Mouse (Mus musculus) limb, embryonic 14.5 days (tissue): ENCODE measurements around the gene Msrb2. TPM values are rescaled to one million over a fixed set of nuclear protein-coding genes. Genes with fewer than 3 reads are reported as not detected.

Source experiments
- ATAC-seq: fragments of 200-750 bp; cut with Nextera tagmentation; 2 replicates; pipeline ENCODE4 v1.8.0; 2017; ENCODE audit warnings: low read depth, moderate number of reproducible peaks, moderate TSS enrichment; ENCODE audit not compliant: low FRiP score
- DNase-seq: peaks from one replicate; pipeline ENCODE4 v3.0.0-alpha.2; 2015; ENCODE audit warnings: low spot score
- H3K27ac ChIP-seq: fragments of 300-500 bp; sonication (generic); replicated peaks from 2 replicates; pipeline ENCODE4 v1.5.1; 2014; ENCODE audit warnings: low read depth, mild to moderate bottlenecking, low read length, moderate library complexity, mixed read lengths
- H3K27me3 ChIP-seq: fragments of 300-500 bp; sonication (generic); 2 replicates; pipeline ENCODE4 v1.6.1; 2014; ENCODE audit warnings: low read length, mixed read lengths; ENCODE audit not compliant: control insufficient read depth, insufficient read depth
- H3K36me3 ChIP-seq: fragments of 300-500 bp; sonication (generic); 2 replicates; pipeline ENCODE4 v1.6.1; 2014; ENCODE audit warnings: mild to moderate bottlenecking, low read length, moderate library complexity, mixed read lengths; ENCODE audit not compliant: control insufficient read depth, insufficient read depth
- H3K4me1 ChIP-seq: fragments of 300-500 bp; sonication (generic); 2 replicates; pipeline ENCODE4 v1.6.1; 2014; ENCODE audit warnings: antibody characterized with exemption, low read length, mixed read lengths; ENCODE audit not compliant: control insufficient read depth, insufficient read depth
- H3K4me2 ChIP-seq: fragments of 300-500 bp; sonication (generic); replicated peaks from 2 replicates; pipeline ENCODE4 v1.6.1; 2014; ENCODE audit warnings: low read depth, mild to moderate bottlenecking, low read length, moderate library complexity; ENCODE audit not compliant: severe bottlenecking
- H3K4me3 ChIP-seq: fragments of 300-500 bp; sonication (generic); replicated peaks from 2 replicates; pipeline ENCODE4 v1.5.1; 2014; ENCODE audit warnings: low read length
- H3K9ac ChIP-seq: fragments of 300-500 bp; sonication (generic); 2 replicates; pipeline ENCODE4 v1.6.1; 2014; ENCODE audit warnings: mild to moderate bottlenecking, low read depth, low read length, moderate library complexity; ENCODE audit not compliant: severe bottlenecking
- H3K9me3 ChIP-seq: fragments of 300-500 bp; sonication (generic); 2 replicates; pipeline ENCODE4 v1.6.1; 2016; ENCODE audit warnings: low read length; ENCODE audit not compliant: control insufficient read depth
- POLR2A ChIP-seq: fragments of 200-500 bp; IDR thresholded peaks from 2 replicates; pipeline ENCODE4 v1.8.0; 2012; ENCODE audit warnings: inconsistent platforms, mild to moderate bottlenecking, moderate library complexity, borderline replicate concordance; ENCODE audit not compliant: insufficient read depth, insufficient read length; ENCODE audit errors: extremely low read depth
- WGBS: fragments of 180-500 bp; shearing (Covaris S2); extraction: QIAGEN DNeasy Blood & Tissue Kit; methylation state at CpG from one replicate; pipeline ENCODE4 v1.1.7; 2014; 5-methylcytosine and 5-hydroxymethylcytosine counted together
- polyA plus RNA-seq, 2 experiments: library from polyadenylated mRNA; depleted of rRNA in 1 of 2; stranded (reverse) in 1 of 2; unstranded in 1 of 2; fragments of >200 nt; fragmentation: Nextera tagmentation in 1 of 2; extraction: Ambion mirVana in 1 of 2; gene quantifications; 2 replicates each; pipeline versions ENCODE4 v1.2.1 to v1.2.3; 2012 to 2014

Msrb2 gene
- polyA plus RNA-seq, 2 experiments, result 23.7 to 25.1 TPM

DNA sequence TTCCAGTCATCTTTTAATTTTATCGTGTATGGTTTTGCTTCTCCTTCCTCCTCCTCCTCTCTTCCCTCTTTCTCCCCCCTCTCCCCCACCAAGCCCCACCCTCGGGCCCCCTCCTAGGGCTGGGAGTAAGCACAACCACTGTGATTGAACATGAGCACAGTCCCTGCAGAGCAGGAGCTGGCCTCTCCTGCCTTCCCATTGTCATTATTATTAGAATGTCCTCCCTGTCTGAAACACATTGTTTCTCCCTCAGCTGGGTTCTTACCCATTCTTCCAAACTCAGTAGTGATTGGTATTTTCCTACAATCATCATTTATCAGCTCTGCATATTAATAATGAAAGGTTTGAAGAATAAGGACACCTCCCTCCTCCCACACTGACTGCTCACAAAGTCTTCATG, 9.7 kb downstream of the Msrb2 start:
- ATAC-seq, result no peak
- H3K36me3 ChIP-seq, result 0 out of 2 replicates have a peak, but pooled peaks cover 3% of the 10 kb centered on the region
- H3K9ac ChIP-seq, result no peak overlapping the region
- no peak overlapping the region for H3K4me2 ChIP-seq
- H3K4me1 ChIP-seq, result no peaks in the 10 kb centered on the region
- no peaks in the 10 kb centered on the region for H3K27me3 ChIP-seq
- H3K27ac ChIP-seq, result no peak overlapping the region
- DNase-seq, result no peak
- H3K9me3 ChIP-seq, result no peaks in the 10 kb centered on the region
- H3K4me3 ChIP-seq, result no peak overlapping the region
- TF ChIP-seq POLR2A, result no peak
- WGBS, result 42% methylated on average over 2 of the region's 2 CpGs

DNA sequence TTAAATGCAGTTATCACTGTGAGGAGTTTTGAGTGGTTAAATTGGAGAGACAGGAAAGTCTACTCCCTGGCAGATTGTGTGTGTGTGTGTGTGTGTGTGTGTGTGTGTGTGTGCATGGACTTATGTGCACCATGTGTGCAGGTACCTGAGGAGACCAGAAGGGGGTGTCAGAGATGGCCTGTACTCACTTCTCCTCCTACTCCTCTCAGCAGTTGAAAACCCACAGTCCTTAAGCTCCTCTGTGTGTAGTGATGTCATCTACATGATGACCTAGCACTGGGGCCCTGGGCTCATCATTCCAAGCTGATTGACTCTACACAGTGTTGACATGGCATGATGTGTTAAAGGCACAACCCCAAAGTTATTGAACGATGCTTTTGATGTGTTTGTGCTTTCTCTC, 11.0 kb downstream of the Msrb2 start:
- 67% methylated on average over 1 of the region's 1 CpGs for WGBS
- H3K4me1 ChIP-seq, result no peaks in the 10 kb centered on the region
- no peak for ATAC-seq
- no peak for TF ChIP-seq POLR2A
- H3K4me3 ChIP-seq, result no peak overlapping the region
- no peaks in the 10 kb centered on the region for H3K27me3 ChIP-seq
- no peak overlapping the region for H3K4me2 ChIP-seq
- 0 out of 2 replicates have a peak, but pooled peaks cover 3% of the 10 kb centered on the region for H3K36me3 ChIP-seq
- H3K9ac ChIP-seq, result no peak overlapping the region
- DNase-seq, result no peak
- H3K9me3 ChIP-seq, result no peaks in the 10 kb centered on the region
- H3K27ac ChIP-seq, result no peak overlapping the region

DNA sequence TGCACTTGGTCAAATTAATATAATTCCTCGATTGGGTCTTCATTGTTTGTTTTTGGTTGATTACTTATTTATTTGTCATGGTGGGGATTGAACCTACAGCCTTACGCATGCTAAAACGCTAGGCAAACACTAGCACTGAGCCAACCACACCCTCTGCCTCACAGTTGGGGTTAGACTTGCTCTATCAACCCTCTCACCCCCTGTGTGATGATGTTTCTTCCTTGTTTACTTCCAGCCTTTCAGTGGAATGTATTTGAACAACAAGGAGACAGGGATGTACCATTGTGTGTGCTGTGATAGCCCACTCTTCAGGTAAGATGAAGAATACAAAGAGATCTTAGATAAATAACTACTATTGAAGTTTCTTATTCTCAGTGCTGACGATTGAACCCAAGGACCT, 11.8 kb downstream of the Msrb2 start:
- ATAC-seq, result no peak
- Histone ChIP-seq H3K4me2 (no peak overlapping the region), H3K36me3 (0 out of 2 replicates have a peak, but pooled peaks cover 3% of the 10 kb centered on the region), H3K27me3 (no peaks in the 10 kb centered on the region), H3K9me3 (no peaks in the 10 kb centered on the region), H3K4me1 (no peaks in the 10 kb centered on the region), H3K27ac (no peak overlapping the region), H3K4me3 (no peak overlapping the region), H3K9ac (no peak overlapping the region)
- DNase-seq, result no peak
- WGBS, result 62% methylated on average over 4 of the region's 4 CpGs
- no peak for TF ChIP-seq POLR2A

DNA sequence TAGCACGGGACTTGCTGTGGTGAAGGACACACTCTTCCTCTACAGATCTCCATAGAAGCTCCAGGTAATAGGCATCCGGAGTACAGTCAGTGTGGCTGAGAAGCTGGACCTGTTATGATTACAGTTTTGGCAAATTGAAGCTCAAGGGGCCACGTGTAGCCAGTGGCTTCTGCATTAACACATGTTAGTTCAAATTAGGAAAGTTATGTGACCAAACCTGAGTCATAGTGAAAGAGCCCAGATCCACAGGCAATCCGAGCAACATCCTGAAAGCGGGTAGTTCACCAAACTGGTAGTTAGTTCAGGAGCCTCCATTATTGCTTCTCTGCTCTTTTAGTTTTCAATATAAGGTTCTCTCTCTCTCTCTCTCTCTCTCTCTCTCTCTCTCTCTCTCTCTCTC, 14.5 kb downstream of the Msrb2 start:
- Histone ChIP-seq H3K9ac (no peak overlapping the region), H3K4me2 (no peak overlapping the region), H3K27me3 (no peaks in the 10 kb centered on the region), H3K9me3 (no peaks in the 10 kb centered on the region), H3K4me3 (no peak overlapping the region), H3K36me3 (no peaks in the 10 kb centered on the region), H3K4me1 (no peaks in the 10 kb centered on the region), H3K27ac (no peak overlapping the region)
- ATAC-seq (no peak), DNase-seq (no peak)
- 85% methylated on average over 5 of the region's 5 CpGs for WGBS
- TF ChIP-seq POLR2A, result no peak

DNA sequence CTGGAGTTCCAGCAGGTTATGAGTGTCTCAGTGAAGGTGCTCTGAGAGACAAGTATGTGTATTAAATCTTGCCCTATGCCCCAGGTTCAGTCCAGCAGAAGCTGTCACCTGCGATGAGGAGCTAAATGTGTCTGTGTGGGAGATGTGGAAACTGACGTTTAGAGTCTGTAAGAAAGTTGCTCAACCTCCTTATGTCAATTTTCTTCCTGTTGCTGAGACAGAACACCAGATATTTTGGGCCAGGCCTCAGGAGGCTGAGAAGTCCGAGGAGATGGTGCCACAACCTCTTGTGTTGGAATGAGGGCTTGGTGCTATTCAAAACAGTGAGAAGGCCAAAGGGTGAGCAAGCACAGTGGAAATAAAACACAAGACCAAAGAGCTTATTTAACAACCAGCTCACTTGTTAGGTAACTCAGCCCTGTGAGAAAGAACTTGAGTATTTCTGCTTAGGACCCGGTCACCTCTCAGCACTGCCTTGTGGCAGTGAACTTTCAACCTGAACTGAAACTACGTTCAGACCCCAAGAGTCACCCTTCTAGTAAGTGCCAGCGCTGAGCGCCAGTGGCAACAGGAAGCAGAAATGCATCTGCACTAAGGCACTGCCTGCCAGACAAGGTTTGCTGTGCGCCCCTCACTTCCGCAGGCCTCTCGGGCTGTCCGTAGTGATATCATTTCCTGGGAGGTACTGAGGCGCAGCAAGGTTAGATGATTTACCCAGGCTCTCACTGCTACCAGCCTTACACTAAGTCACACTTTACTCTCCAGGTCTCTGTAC, 17.3 kb downstream of the Msrb2 start:
- Histone ChIP-seq H3K27ac (no peak overlapping the region), H3K36me3 (no peaks in the 10 kb centered on the region), H3K9me3 (no peaks in the 10 kb centered on the region), H3K4me1 (no peaks in the 10 kb centered on the region), H3K4me3 (no peak overlapping the region), H3K27me3 (no peaks in the 10 kb centered on the region), H3K4me2 (no peak overlapping the region), H3K9ac (no peak overlapping the region)
- ATAC-seq (no peak), DNase-seq (no peak)
- 84% methylated on average over 12 of the region's 12 CpGs for WGBS
- no peak for TF ChIP-seq POLR2A
